Mouse (Mus musculus) midbrain, embryonic 13.5 days (tissue): ENCODE results near the gene Olfr730. TPM values are rescaled to one million over a fixed set of nuclear protein-coding genes. Genes with fewer than 3 reads are reported as not detected.

Source experiments
- ATAC-seq: fragments of 200-750 bp; cut with Nextera tagmentation; 2 replicates; pipeline ENCODE4 v1.8.0; 2017; ENCODE audit warnings: mild to moderate bottlenecking, moderate TSS enrichment, moderate library complexity
- H3K27ac ChIP-seq: fragments of 300-500 bp; sonication (generic); 2 replicates; pipeline ENCODE4 v1.5.1; 2015; ENCODE audit warnings: inconsistent platforms, mild to moderate bottlenecking, moderate library complexity
- H3K27me3 ChIP-seq: fragments of 300-500 bp; sonication (generic); 2 replicates; pipeline ENCODE4 v1.6.1; 2015; ENCODE audit warnings: mild to moderate bottlenecking, inconsistent platforms
- H3K36me3 ChIP-seq: fragments of 300-500 bp; sonication (generic); 2 replicates; pipeline ENCODE4 v1.6.1; 2015; ENCODE audit warnings: mild to moderate bottlenecking, inconsistent platforms
- H3K4me1 ChIP-seq: fragments of 300-500 bp; sonication (generic); replicated peaks from 2 replicates; pipeline ENCODE4 v1.6.1; 2015; ENCODE audit warnings: inconsistent platforms
- H3K4me2 ChIP-seq: fragments of 300-500 bp; sonication (generic); replicated peaks from 2 replicates; pipeline ENCODE4 v1.6.1; 2015; ENCODE audit warnings: moderate library complexity, mild to moderate bottlenecking, inconsistent platforms
- H3K4me3 ChIP-seq: fragments of 300-500 bp; sonication (generic); replicated peaks from 2 replicates; pipeline ENCODE4 v1.5.1; 2015; ENCODE audit warnings: mild to moderate bottlenecking, inconsistent platforms
- H3K9ac ChIP-seq: fragments of 300-500 bp; sonication (generic); replicated peaks from 2 replicates; pipeline ENCODE4 v1.6.1; 2015; ENCODE audit warnings: mild to moderate bottlenecking, inconsistent platforms
- H3K9me3 ChIP-seq: fragments of 300-500 bp; sonication (generic); 2 replicates; pipeline ENCODE4 v1.6.1; 2016; ENCODE audit warnings: mild to moderate bottlenecking, inconsistent platforms
- WGBS: fragments of 180-500 bp; shearing (Covaris S2); methylation state at CpG from one replicate; pipeline ENCODE4 v1.1.7; 2015; 5-methylcytosine and 5-hydroxymethylcytosine counted together
- polyA plus RNA-seq: library from polyadenylated mRNA; unstranded; fragments of >200 nt; fragmentation: Nextera tagmentation; extraction: Ambion mirVana; gene quantifications from 2 replicates; pipeline ENCODE4 v1.2.1, GENCODE M21; 2015

Olfr730 gene
- not detected in 2 replicates for polyA plus RNA-seq

- no peaks in the 10 kb centered on the region for H3K36me3 ChIP-seq
- no peaks in the 10 kb centered on the region for H3K27me3 ChIP-seq
- H3K27ac ChIP-seq: no peak within 1 kb of the TSS
- no peak within 1 kb of the TSS for H3K9ac ChIP-seq
- no peak within 1 kb of the TSS for H3K4me2 ChIP-seq
- no peaks in the 10 kb centered on the region for H3K9me3 ChIP-seq
- WGBS: 66% methylated on average over 1 of the region's 1 CpGs
- no peak within 1 kb of the TSS for H3K4me3 ChIP-seq
- H3K4me1 ChIP-seq: no peaks in the 10 kb centered on the region
- no peak for ATAC-seq
These were observed at the start of gene Olfr730 for GRCm38 (mm10) chr14:50188098-50188497. Gene Olfr730 (minus strand): TSS chr14:50188198.

- H3K27ac ChIP-seq: no peak within 1 kb of the TSS
- no peaks in the 10 kb centered on the region for H3K36me3 ChIP-seq
- H3K9me3 ChIP-seq: no peaks in the 10 kb centered on the region
- no peak within 1 kb of the TSS for H3K9ac ChIP-seq
- H3K4me2 ChIP-seq: no peak within 1 kb of the TSS
- no peak within 1 kb of the TSS for H3K4me3 ChIP-seq
- H3K4me1 ChIP-seq: no peaks in the 10 kb centered on the region
- ATAC-seq: no peak
- no peaks in the 10 kb centered on the region for H3K27me3 ChIP-seq
These were observed 35.2 kb downstream of the Olfr730 start, which contains the start of gene Olfr729 for GRCm38 (mm10) chr14:50152810-50153209. Gene Olfr729 (minus strand): TSS chr14:50152910.

GRCm38 (mm10) chr14:50142580-50142979, 45.4 kb downstream of the Olfr730 start, which contains the start of gene Olfr728:
Gene Olfr728 (minus strand): TSS chr14:50142680.
- no peak for ATAC-seq
- no peak within 1 kb of the TSS for H3K4me2 ChIP-seq
- no peaks in the 10 kb centered on the region for H3K4me1 ChIP-seq
- H3K36me3 ChIP-seq: no peaks in the 10 kb centered on the region
- H3K4me3 ChIP-seq: no peak within 1 kb of the TSS
- H3K27me3 ChIP-seq: no peaks in the 10 kb centered on the region
- H3K9me3 ChIP-seq: no peaks in the 10 kb centered on the region
- 89% methylated on average over 5 of the region's 5 CpGs for WGBS
- H3K27ac ChIP-seq: no peak within 1 kb of the TSS
- no peak within 1 kb of the TSS for H3K9ac ChIP-seq

Other genes starting within 250 kb of the Olfr730 start
- not detected in 2 replicates for gene Olfr724, start 224.9 kb downstream of the Olfr730 start, polyA plus RNA-seq
- gene Olfr725, start 147.8 kb downstream of the Olfr730 start, polyA plus RNA-seq: not detected in 2 replicates
- not detected in 2 replicates for gene Olfr726, start 97.2 kb downstream of the Olfr730 start, polyA plus RNA-seq
- not detected in 2 replicates for gene Olfr727, start 65.0 kb downstream of the Olfr730 start, polyA plus RNA-seq
- gene Olfr728, start 45.5 kb downstream of the Olfr730 start, polyA plus RNA-seq: not detected in 2 replicates
- gene Olfr729, start 35.3 kb downstream of the Olfr730 start, polyA plus RNA-seq: not detected in 2 replicates
- not detected in 2 replicates for gene Olfr731, start 53.7 kb upstream of the Olfr730 start, polyA plus RNA-seq
- gene Olfr732, start 96.0 kb upstream of the Olfr730 start, polyA plus RNA-seq: not detected in 2 replicates
- gene Olfr733, start 113.3 kb upstream of the Olfr730 start, polyA plus RNA-seq: not detected in 2 replicates
- not detected in 2 replicates for gene Olfr734, start 138.6 kb upstream of the Olfr730 start, polyA plus RNA-seq
- not detected in 2 replicates for gene Olfr735, start 160.7 kb upstream of the Olfr730 start, polyA plus RNA-seq
- gene Tlr11, start 169.7 kb upstream of the Olfr730 start, polyA plus RNA-seq: not detected in 2 replicates
- gene Olfr736, start 193.0 kb upstream of the Olfr730 start, polyA plus RNA-seq: not detected in 2 replicates
- gene Olfr738, start 219.4 kb upstream of the Olfr730 start, polyA plus RNA-seq: not detected in 2 replicates
- not detected in 2 replicates for gene Olfr739, start 230.4 kb upstream of the Olfr730 start, polyA plus RNA-seq